Mouse (Mus musculus): Measurements from ENCODE around the gene Vti1b.

DNA sequence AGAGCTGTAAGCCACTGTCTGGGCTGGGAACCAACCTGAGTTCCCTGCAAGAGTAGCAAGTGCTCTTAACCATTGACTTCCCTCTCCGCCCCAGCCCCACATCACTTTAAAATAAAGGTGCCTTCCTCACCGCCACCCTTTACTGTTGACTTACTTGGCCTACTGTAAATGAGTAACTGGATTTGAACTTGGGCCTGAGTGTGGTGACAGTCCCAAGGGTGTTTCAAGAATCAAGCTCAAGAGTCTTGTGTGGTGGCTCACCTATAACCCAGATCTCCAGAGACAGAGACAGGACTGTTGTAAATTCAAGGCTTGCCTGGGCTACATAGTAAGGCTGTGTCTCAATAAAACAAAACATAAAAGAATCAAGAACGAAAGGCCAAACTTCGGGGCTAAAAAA, 53.5 kb downstream of the Vti1b start:
- TF ChIP-seq CTCF (IDR thresholded peaks at IDR 0.05; ENCODE audit: control insufficient read depth, insufficient read depth, insufficient read length), result no peak
- TF ChIP-seq FOSL1 (IDR thresholded peaks at IDR 0.05; ENCODE audit: insufficient read depth, low read length, poor library complexity, severe bottlenecking), result no peak
- TF ChIP-seq MAX (IDR thresholded peaks at IDR 0.05), result no peak
- TF ChIP-seq USF1 (IDR thresholded peaks at IDR 0.05; ENCODE audit: low read depth), result no peak
- TF ChIP-seq MYOD1 (IDR thresholded peaks at IDR 0.05; ENCODE audit: control insufficient read depth, insufficient read length, low read depth), result no peak

Measured in C2C12 (cell line).